In genomic region chr11:22949101-22949500, GRCm38 (mm10) we compare ENCODE assay signal across 24 mouse cellular contexts. TPM values are rescaled to one million over a fixed set of nuclear protein-coding genes. Genes with fewer than 3 reads are reported as not detected.
DNase-seq lines count a peak whose midpoint lies in the region; ATAC-seq and TF ChIP-seq lines count a peak whose summit lies in the region.
"Had no signal": no experiment of that assay in that cellular context is flagged by ENCODE, and none has a peak within 500 bp of the region (broad histone marks: within the 10 kb centered on the region; RNA-seq: fewer than 3 reads in every experiment).

No protein-coding gene starts in this region.

- no peak overlapping the region for H3K4me2 ChIP-seq in lung, postnatal 0 days (replicated peaks; ENCODE audit: low read depth, low read length)
- no peak overlapping the region for H3K4me2 ChIP-seq in forebrain, embryonic 12.5 days
- H3K4me2 ChIP-seq: heart, embryonic 13.5 days; hindbrain, embryonic 15.5 days; intestine, embryonic 15.5 days; midbrain, embryonic 12.5 days; neural tube, embryonic 13.5 days had no signal

- no peaks in the 10 kb centered on the region for H3K9me3 ChIP-seq in lung, postnatal 0 days (ENCODE audit: low read length)
- no peaks in the 10 kb centered on the region for H3K9me3 ChIP-seq in forebrain, embryonic 12.5 days
- H3K9me3 ChIP-seq: forebrain, embryonic 10.5 days; heart, embryonic 13.5 days; hindbrain, embryonic 15.5 days; intestine, embryonic 15.5 days; limb, embryonic 10.5 days; midbrain, embryonic 12.5 days; neural tube, embryonic 13.5 days had no signal

- no peak overlapping the region for H3K4me3 ChIP-seq in lung, postnatal 0 days (ENCODE audit: low read depth, low read length)
- H3K4me3 ChIP-seq in forebrain, embryonic 12.5 days (replicated peaks), result no peak overlapping the region
- H3K4me3 ChIP-seq: forebrain, embryonic 10.5 days; heart, embryonic 13.5 days; hindbrain, embryonic 15.5 days; intestine, embryonic 15.5 days; limb, embryonic 10.5 days; midbrain, embryonic 12.5 days; neural tube, embryonic 13.5 days had no signal

- no peak for ATAC-seq in lung, postnatal 0 days
- ATAC-seq in megakaryocyte progenitor cell, adult 5-6 weeks (replicated peaks; ENCODE audit: poor library complexity), result peak; percentile 42; the same call in 1 of the 2 replicates
- no peak for ATAC-seq in forebrain, embryonic 12.5 days (ENCODE audit: low FRiP score)
- ATAC-seq: intestine, embryonic 15.5 days had no signal

- no peak overlapping the region for H3K9ac ChIP-seq in lung, postnatal 0 days (replicated peaks; ENCODE audit: low read depth)
- no peak overlapping the region for H3K9ac ChIP-seq in forebrain, embryonic 12.5 days
- H3K9ac ChIP-seq: heart, embryonic 13.5 days; hindbrain, embryonic 15.5 days; intestine, embryonic 15.5 days; midbrain, embryonic 12.5 days; neural tube, embryonic 13.5 days had no signal

- no peaks in the 10 kb centered on the region for H3K36me3 ChIP-seq in lung, postnatal 0 days (ENCODE audit: insufficient read depth, low read length)
- no peaks in the 10 kb centered on the region for H3K36me3 ChIP-seq in forebrain, embryonic 12.5 days (replicated peaks)
- H3K36me3 ChIP-seq: hindbrain, embryonic 15.5 days; intestine, embryonic 15.5 days; midbrain, embryonic 12.5 days had no signal

- H3K4me1 ChIP-seq in lung, postnatal 0 days (ENCODE audit: insufficient read depth, low read depth, low read length), result no peaks in the 10 kb centered on the region
- H3K4me1 ChIP-seq in forebrain, embryonic 12.5 days, result no peaks in the 10 kb centered on the region
- H3K4me1 ChIP-seq: forebrain, embryonic 10.5 days; heart, embryonic 13.5 days; hindbrain, embryonic 15.5 days; intestine, embryonic 15.5 days; limb, embryonic 10.5 days; midbrain, embryonic 12.5 days; neural tube, embryonic 13.5 days had no signal

- no peak overlapping the region for H3K27ac ChIP-seq in lung, postnatal 0 days (ENCODE audit: low read length)
- no peak overlapping the region for H3K27ac ChIP-seq in forebrain, embryonic 12.5 days
- H3K27ac ChIP-seq: forebrain, embryonic 10.5 days; heart, embryonic 13.5 days; hindbrain, embryonic 15.5 days; intestine, embryonic 15.5 days; limb, embryonic 10.5 days; midbrain, embryonic 12.5 days; neural tube, embryonic 13.5 days had no signal

- no peak for TF ChIP-seq EP300 in lung, postnatal 0 days (IDR thresholded peaks at IDR 0.05)

- 88% methylated on average over 1 of the region's 1 CpGs for WGBS in lung, postnatal 0 days
- 76% methylated on average over 1 of the region's 1 CpGs for WGBS in forebrain, embryonic 12.5 days

- DNase-seq in lung, postnatal 0 days (ENCODE audit: low spot score), result peak; percentile 22
- DNase-seq in lung, postnatal 4 days, result no peak
- peak; percentile 94 for DNase-seq in R1 (ENCODE audit: low read depth, low spot score)
- DNase-seq in gastrocnemius, adult 18-20 months (ENCODE audit: low spot score), result no peak
- no peak for DNase-seq in right cerebral cortex, postnatal 36 days (ENCODE audit: low spot score in 2 of 2)
- DNase-seq: adrenal gland, postnatal 25 days; cerebellum, adult 11-12 months; cerebellum, postnatal 14 days; heart, postnatal 36 days; kidney, adult 9 months; kidney, postnatal 4 days; lung, adult 18-20 months; right cerebral cortex, adult 18-20 months; thymus, postnatal 4 days had no signal

- no peaks in the 10 kb centered on the region for H3K27me3 ChIP-seq in lung, postnatal 0 days (replicated peaks; ENCODE audit: insufficient read depth, low read length)
- H3K27me3 ChIP-seq in forebrain, embryonic 12.5 days, result no peaks in the 10 kb centered on the region
- H3K27me3 ChIP-seq: heart, embryonic 13.5 days; hindbrain, embryonic 15.5 days; intestine, embryonic 15.5 days; midbrain, embryonic 12.5 days; neural tube, embryonic 13.5 days had no signal

- no peak for TF ChIP-seq CTCF in lung, postnatal 0 days (IDR thresholded peaks at IDR 0.05)

RNA-seq across cellular contexts. Expression of gene Zrsr1, which starts 22.7 kb away (rescaled TPM):
- 3.8 and 4.5 TPM in 2 replicates for polyA plus RNA-seq in lung, postnatal 0 days (2015; fragmentation: Nextera tagmentation; extraction: Ambion mirVana)
- 4.0 and 7.0 TPM in 2 replicates for total RNA-seq in megakaryocyte progenitor cell, adult 5-6 weeks (2015)
- total RNA-seq in megakaryocyte progenitor cell, adult 5-6 weeks (2017), result 10.3 and 11.2 TPM in 2 replicates
- 10 to 100 TPM; 21.1 to 25.0 TPM for total RNA-seq in gastrocnemius, adult 18-20 months (2021)
- polyA plus RNA-seq in forebrain, embryonic 12.5 days (2016; fragmentation: Nextera tagmentation; extraction: Ambion mirVana), result 4.2 and 5.4 TPM in 2 replicates

RNA-seq across cellular contexts. Expression of gene Gm28048, which starts 32.8 kb away (rescaled TPM):
- polyA plus RNA-seq in lung, postnatal 0 days (2015; fragmentation: Nextera tagmentation; extraction: Ambion mirVana), result 26.1 and 26.6 TPM in 2 replicates
- total RNA-seq in megakaryocyte progenitor cell, adult 5-6 weeks (2015), result 77.6 and 83.1 TPM in 2 replicates
- 52.7 and 59.5 TPM in 2 replicates for total RNA-seq in megakaryocyte progenitor cell, adult 5-6 weeks (2017)
- 1 to 10 TPM; 1.7 to 2.3 TPM for total RNA-seq in gastrocnemius, adult 18-20 months (2021)
- polyA plus RNA-seq in forebrain, embryonic 12.5 days (2016; fragmentation: Nextera tagmentation; extraction: Ambion mirVana), result 4.7 and 5.1 TPM in 2 replicates
- polyA plus RNA-seq: liver, adult 2 months had no signal

RNA-seq across cellular contexts. Expression of gene Commd1, which starts 33.1 kb away (rescaled TPM):
- 217 and 233 TPM in 2 replicates for polyA plus RNA-seq in lung, postnatal 0 days (2015; fragmentation: Nextera tagmentation; extraction: Ambion mirVana)
- total RNA-seq in megakaryocyte progenitor cell, adult 5-6 weeks (2015), result 141 and 159 TPM in 2 replicates
- total RNA-seq in megakaryocyte progenitor cell, adult 5-6 weeks (2017), result 89.6 and 105 TPM in 2 replicates
- 100 to 1,000 TPM in 1 of 2 experiments, 10 to 100 TPM in 1; 93.4 to 109 TPM for total RNA-seq in gastrocnemius, adult 18-20 months (2021)
- 313 and 317 TPM in 2 replicates for polyA plus RNA-seq in forebrain, embryonic 12.5 days (2016; fragmentation: Nextera tagmentation; extraction: Ambion mirVana)

RNA-seq across cellular contexts. Expression of gene Cct4, which starts 41.2 kb away (rescaled TPM):
- 140 and 149 TPM in 2 replicates for polyA plus RNA-seq in lung, postnatal 0 days (2015; fragmentation: Nextera tagmentation; extraction: Ambion mirVana)
- total RNA-seq in megakaryocyte progenitor cell, adult 5-6 weeks (2015), result 346 and 370 TPM in 2 replicates
- 218 and 319 TPM in 2 replicates for total RNA-seq in megakaryocyte progenitor cell, adult 5-6 weeks (2017)
- total RNA-seq in gastrocnemius, adult 18-20 months (2021), result 100 to 1,000 TPM; 104 to 105 TPM
- 352 and 361 TPM in 2 replicates for polyA plus RNA-seq in forebrain, embryonic 12.5 days (2016; fragmentation: Nextera tagmentation; extraction: Ambion mirVana)

RNA-seq across cellular contexts. Expression of gene Fam161a, which starts 58.2 kb away (rescaled TPM):
- 21.2 and 27.9 TPM in 2 replicates for polyA plus RNA-seq in lung, postnatal 0 days (2015; fragmentation: Nextera tagmentation; extraction: Ambion mirVana)
- total RNA-seq in megakaryocyte progenitor cell, adult 5-6 weeks (2015), result 0.62 and 1.1 TPM in 2 replicates
- total RNA-seq in megakaryocyte progenitor cell, adult 5-6 weeks (2017), result 0.71 and 0.81 TPM in 2 replicates
- 1 to 10 TPM; 4.2 to 5.1 TPM for total RNA-seq in gastrocnemius, adult 18-20 months (2021)
- 2.8 and 3.2 TPM in 2 replicates for polyA plus RNA-seq in forebrain, embryonic 12.5 days (2016; fragmentation: Nextera tagmentation; extraction: Ambion mirVana)

Comparison
In these comparisons a context has a peak if more than half of its experiments do, and no peak if none do; other contexts are left out.
1. DNase-seq: peak in lung, postnatal 0 days (single experiment) and R1 (single experiment); none in lung, postnatal 4 days (0 of 2), gastrocnemius, adult 18-20 months (single experiment) and right cerebral cortex, postnatal 36 days (0 of 2).
2. RNA of gene Gm28048, which starts 32.8 kb away (total RNA-seq): 52.7 to 83.1 TPM in megakaryocyte progenitor cell, adult 5-6 weeks; 1.7 to 2.3 TPM in gastrocnemius, adult 18-20 months; every median in the first group is over 10 times any median in the second.